Mouse (Mus musculus) thymus, adult 2 months (tissue): ENCODE data around the gene Peak1.

Experiments used
- CTCF ChIP-seq: fragments of 200-500 bp; IDR thresholded peaks from 2 replicates; pipeline ENCODE4 v1.5.1; 2012; ENCODE audit warnings: mild to moderate bottlenecking, control low read depth, low read length, moderate library complexity, borderline replicate concordance; ENCODE audit not compliant: control insufficient read depth, poor library complexity, insufficient read depth; ENCODE audit errors: extremely low read depth
- POLR2A ChIP-seq: fragments of 200-500 bp; IDR thresholded peaks from 2 replicates; pipeline ENCODE4 v1.6.1; 2012; ENCODE audit warnings: mild to moderate bottlenecking, low read length, control low read depth, moderate library complexity; ENCODE audit not compliant: control insufficient read depth, poor library complexity, insufficient read depth; ENCODE audit errors: extremely low read depth

- TF ChIP-seq CTCF, result no peak
- no peak for TF ChIP-seq POLR2A
Observed at GRCm38 (mm10) chr9:56424861-56425260, 7.0 kb upstream of the Peak1 start.
